Mouse (Mus musculus): ENCODE measurements around the gene Plppr2. TPM values are rescaled to one million over a fixed set of nuclear protein-coding genes. Genes with fewer than 3 reads are reported as not detected.

Plppr2 gene
- total and polyA plus RNA-seq, 3 experiments: 2.5 to 7.5 (median 2.6) TPM

DNA sequence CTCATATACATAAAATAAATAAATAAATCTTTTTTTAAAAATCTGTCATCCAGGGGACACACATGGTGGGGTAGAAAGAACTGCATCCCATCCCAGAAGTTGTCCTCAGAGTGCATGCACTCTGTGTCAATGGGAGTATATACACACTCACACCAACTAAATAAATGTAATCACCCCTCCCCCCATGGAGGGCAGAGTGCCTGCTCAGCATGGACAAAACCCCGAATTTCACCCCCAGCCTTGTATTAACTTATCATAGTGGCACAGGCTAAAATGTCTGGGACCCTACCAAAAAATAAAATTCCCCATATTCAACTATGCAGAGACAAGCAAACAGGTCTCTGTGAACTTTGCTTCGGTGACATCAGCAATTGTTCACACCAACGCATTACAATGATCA, 17.8 kb downstream of the Plppr2 start:
- no peak for TF ChIP-seq POLR2A (IDR thresholded peaks at IDR 0.05; ENCODE audit: insufficient read depth, low read depth, low read length)
- no peak for TF ChIP-seq CTCF (IDR thresholded peaks at IDR 0.05)
- no peak for TF ChIP-seq EP300 (IDR thresholded peaks at IDR 0.05; ENCODE audit: insufficient read depth, low read depth, low read length)
- intact Hi-C loops (cut with DNase I): loop anchor here (2.0 kb wide), 2 partner anchors 30 to 48 kb away; partner anchors contain the start of genes Ccdc151 and Prkcsh

DNA sequence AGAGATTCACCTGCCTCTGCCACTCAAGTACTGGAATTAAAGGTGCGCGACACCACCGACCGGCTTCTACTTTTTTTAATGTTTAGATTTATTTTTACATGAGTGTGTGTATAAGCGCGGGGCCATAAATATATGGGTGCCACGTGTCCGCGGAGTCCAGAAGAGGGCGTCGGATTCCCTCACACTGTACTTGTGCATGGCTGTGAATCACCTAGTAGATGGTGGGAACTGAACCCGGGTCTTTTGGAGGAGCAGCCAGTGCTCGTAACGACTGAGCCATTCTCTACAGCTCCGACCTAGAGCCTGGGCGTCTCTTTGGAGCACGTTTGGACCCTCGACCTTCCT, 18.4 kb downstream of the Plppr2 start:
- 2% methylated on average over 18 of the region's 18 CpGs for WGBS
- no peaks in the 10 kb centered on the region for H3K27me3 ChIP-seq (ENCODE audit: control insufficient read depth, insufficient read depth, low read length)
- no peaks in the 10 kb centered on the region for H3K4me1 ChIP-seq (ENCODE audit: control insufficient read depth, insufficient read depth, low read length)
- H3K9ac ChIP-seq (ENCODE audit: low read depth, low read length): peak overlapping the region; percentile 35; the same call in 1 of the 2 replicates
- no peak for DNase-seq
- no peaks in the 10 kb centered on the region for H3K79me2 ChIP-seq (replicated peaks; ENCODE audit: control insufficient read depth, insufficient read depth, low read length)
- H3K36me3 ChIP-seq (ENCODE audit: control insufficient read depth, insufficient read depth, low read length): no peaks in the 10 kb centered on the region
- intact Hi-C loops (cut with DNase I): loop anchor here (2.0 kb wide), 2 partner anchors 30 to 48 kb away; partner anchors contain the start of genes Ccdc151 and Prkcsh
- peak overlapping the region; percentile 87 for H3K4me3 ChIP-seq
- H3K27ac ChIP-seq: peak overlapping the region; percentile 98
- peak; percentile 55 for TF ChIP-seq CTCF (IDR thresholded peaks at IDR 0.05)
- TF ChIP-seq EP300 (IDR thresholded peaks at IDR 0.05; ENCODE audit: insufficient read depth, low read depth, low read length): 0 out of 2 replicates have a peak, but pooled peaks have one; percentile 46
- no peak for TF ChIP-seq POLR2A (IDR thresholded peaks at IDR 0.05; ENCODE audit: insufficient read depth, low read depth, low read length)

More for the DNA sequence above, 17.8 kb downstream of the Plppr2 start:
- Histone ChIP-seq H3K9ac (ENCODE audit: low read depth, low read length) (no peak overlapping the region), H3K27me3 (ENCODE audit: control insufficient read depth, insufficient read depth, low read length) (no peaks in the 10 kb centered on the region), H3K27ac (no peak overlapping the region), H3K4me1 (ENCODE audit: control insufficient read depth, insufficient read depth, low read length) (no peaks in the 10 kb centered on the region), H3K79me2 (replicated peaks; ENCODE audit: control insufficient read depth, insufficient read depth, low read length) (no peaks in the 10 kb centered on the region), H3K4me3 (no peak overlapping the region), H3K36me3 (ENCODE audit: control insufficient read depth, insufficient read depth, low read length) (no peaks in the 10 kb centered on the region)
- no peak for DNase-seq
- WGBS: 70% methylated on average over 3 of the region's 3 CpGs

DNA sequence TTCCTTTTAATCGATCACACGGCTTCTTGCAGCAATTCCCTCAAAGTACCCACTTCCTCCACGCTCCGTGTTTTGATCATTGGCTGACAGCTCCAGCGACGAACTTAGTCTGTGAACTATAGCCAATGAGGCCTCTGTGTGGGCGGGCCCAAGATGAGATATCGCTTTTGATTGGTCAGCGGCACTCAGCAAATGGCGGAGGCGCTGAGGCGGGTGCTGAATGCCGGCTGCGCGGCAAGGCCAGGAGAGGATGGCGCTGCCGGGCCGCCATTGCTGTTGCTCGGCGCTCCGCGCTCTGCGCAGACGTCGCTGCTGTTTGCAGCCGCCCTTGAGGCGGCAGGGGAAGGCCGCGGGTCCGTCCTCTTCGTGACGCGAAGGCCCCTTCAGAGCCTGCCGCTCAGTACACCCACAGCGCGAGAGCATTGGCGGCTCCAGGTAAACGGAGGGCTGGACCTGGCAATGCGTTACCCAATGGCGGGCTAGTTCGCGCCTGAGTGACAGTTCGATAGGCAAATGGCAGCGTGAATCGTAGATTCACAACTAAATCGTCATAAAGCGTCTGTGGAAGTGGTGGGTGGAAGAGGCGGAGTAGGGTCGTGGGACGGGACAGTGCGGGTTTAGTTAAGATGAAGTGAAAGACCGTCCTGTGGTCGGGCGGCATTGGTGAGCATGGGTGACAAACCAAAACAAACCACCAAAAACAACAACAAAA, 18.9 kb downstream of the Plppr2 start, which contains the start of gene Swsap1:
Gene Swsap1 (plus strand): TSS at position 186 of the 712 bp plus-strand sequence.
- WGBS: under 1% methylated on average over 54 of the region's 54 CpGs
- peak within 1 kb of the TSS; percentile 98 for H3K27ac ChIP-seq
- H3K36me3 ChIP-seq (ENCODE audit: control insufficient read depth, insufficient read depth, low read length): no peaks in the 10 kb centered on the region
- no peaks in the 10 kb centered on the region for H3K4me1 ChIP-seq (ENCODE audit: control insufficient read depth, insufficient read depth, low read length)
- peak within 1 kb of the TSS; percentile 82 for H3K9ac ChIP-seq (ENCODE audit: low read depth, low read length)
- peak; percentile 99 for DNase-seq
- no peaks in the 10 kb centered on the region for H3K27me3 ChIP-seq (ENCODE audit: control insufficient read depth, insufficient read depth, low read length)
- intact Hi-C loops (cut with DNase I): loop anchor here (2.0 kb wide), 2 partner anchors 31 to 47 kb away; partner anchors contain the start of genes Ccdc151 and Prkcsh
- H3K4me3 ChIP-seq: peak within 1 kb of the TSS; percentile 87
- TF ChIP-seq POLR2A (IDR thresholded peaks at IDR 0.05; ENCODE audit: insufficient read depth, low read depth, low read length) (peak; percentile 71), CTCF (IDR thresholded peaks at IDR 0.05) (no peak), EP300 (IDR thresholded peaks at IDR 0.05; ENCODE audit: insufficient read depth, low read depth, low read length) (peak; percentile 69)
- H3K79me2 ChIP-seq (replicated peaks; ENCODE audit: control insufficient read depth, insufficient read depth, low read length): no peaks in the 10 kb centered on the region

DNA sequence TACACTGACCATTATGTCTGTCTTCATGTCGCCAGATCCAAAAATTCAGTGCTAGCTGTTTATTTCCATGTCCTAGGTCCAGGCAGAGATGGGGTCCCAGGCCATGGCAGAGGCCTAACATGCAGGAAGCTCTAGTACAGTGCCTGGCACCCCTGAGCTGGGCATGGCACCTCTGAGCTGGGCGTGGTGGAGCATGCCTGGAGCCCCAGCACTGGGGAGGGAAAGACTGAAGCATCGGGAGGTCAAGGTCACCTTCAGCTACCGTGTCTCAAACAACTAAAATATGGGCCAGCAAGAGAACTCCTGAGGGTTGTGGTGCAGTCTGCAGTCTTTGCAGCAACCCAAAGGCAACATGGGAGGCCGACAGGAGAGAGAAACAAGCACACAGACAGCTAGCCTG, 21.5 kb downstream of the Plppr2 start:
- Histone ChIP-seq H3K79me2 (replicated peaks; ENCODE audit: control insufficient read depth, insufficient read depth, low read length) (no peaks in the 10 kb centered on the region), H3K36me3 (ENCODE audit: control insufficient read depth, insufficient read depth, low read length) (no peaks in the 10 kb centered on the region), H3K27ac (no peak overlapping the region), H3K4me1 (ENCODE audit: control insufficient read depth, insufficient read depth, low read length) (no peaks in the 10 kb centered on the region; the same call in 1 of the 2 replicates), H3K9ac (ENCODE audit: low read depth, low read length) (no peak overlapping the region), H3K27me3 (ENCODE audit: control insufficient read depth, insufficient read depth, low read length) (no peaks in the 10 kb centered on the region), H3K4me3 (no peak overlapping the region)
- intact Hi-C loops (cut with DNase I): no loop called here
- no peak for DNase-seq
- 71% methylated on average over 5 of the region's 5 CpGs for WGBS
- TF ChIP-seq POLR2A (IDR thresholded peaks at IDR 0.05; ENCODE audit: insufficient read depth, low read depth, low read length) (no peak), EP300 (IDR thresholded peaks at IDR 0.05; ENCODE audit: insufficient read depth, low read depth, low read length) (no peak), CTCF (IDR thresholded peaks at IDR 0.05) (no peak)

DNA sequence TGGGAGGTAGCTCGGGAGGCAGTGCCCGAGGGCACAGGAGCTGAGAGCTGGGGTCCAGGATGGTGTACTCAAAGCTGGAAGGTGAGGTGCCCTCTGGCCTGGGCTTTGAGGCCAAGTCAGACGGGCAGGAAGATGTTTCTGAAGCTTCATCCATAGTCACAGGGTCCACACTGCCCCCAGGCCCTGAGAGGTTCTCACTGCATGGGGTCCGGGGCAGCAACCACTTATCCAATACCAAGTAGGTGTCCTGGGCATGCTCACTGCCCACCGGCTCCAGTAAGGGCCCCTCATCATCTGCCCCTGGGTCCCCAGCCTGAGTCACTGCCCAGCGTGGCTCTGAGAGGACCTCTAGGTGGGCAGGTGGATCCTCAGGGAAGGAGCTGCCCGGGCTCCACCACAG, 22.4 kb downstream of the Plppr2 start:
- Histone ChIP-seq H3K9ac (ENCODE audit: low read depth, low read length) (no peak overlapping the region), H3K36me3 (ENCODE audit: control insufficient read depth, insufficient read depth, low read length) (no peaks in the 10 kb centered on the region), H3K27me3 (ENCODE audit: control insufficient read depth, insufficient read depth, low read length) (no peaks in the 10 kb centered on the region), H3K79me2 (replicated peaks; ENCODE audit: control insufficient read depth, insufficient read depth, low read length) (no peaks in the 10 kb centered on the region), H3K4me3 (no peak overlapping the region), H3K27ac (no peak overlapping the region), H3K4me1 (ENCODE audit: control insufficient read depth, insufficient read depth, low read length) (no peaks in the 10 kb centered on the region; the same call in 1 of the 2 replicates)
- TF ChIP-seq EP300 (IDR thresholded peaks at IDR 0.05; ENCODE audit: insufficient read depth, low read depth, low read length): no peak
- TF ChIP-seq POLR2A (IDR thresholded peaks at IDR 0.05; ENCODE audit: insufficient read depth, low read depth, low read length): no peak
- TF ChIP-seq CTCF (IDR thresholded peaks at IDR 0.05): no peak
- 92% methylated on average over 7 of the region's 7 CpGs for WGBS
- DNase-seq: no peak
- intact Hi-C loops (cut with DNase I): no loop called here

DNA sequence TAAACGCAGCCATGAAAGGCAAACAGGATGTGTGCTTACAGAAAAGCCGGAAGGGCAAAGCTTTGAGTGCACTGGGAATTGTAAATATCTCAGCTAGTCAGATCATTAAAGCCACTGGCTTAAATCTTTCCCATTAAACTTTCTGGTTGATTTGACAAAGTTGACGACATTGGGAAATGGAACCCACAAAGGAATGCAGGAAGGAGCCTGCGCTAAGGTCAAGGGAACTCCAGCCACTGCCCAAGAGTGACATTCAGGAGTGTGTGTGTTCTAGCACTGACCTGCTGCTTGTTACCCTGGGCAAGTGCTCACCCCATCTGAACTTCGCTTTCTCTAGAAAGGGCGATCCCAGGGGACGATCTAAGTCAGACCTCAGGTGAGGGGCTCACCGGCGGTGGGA, 23.3 kb downstream of the Plppr2 start:
- intact Hi-C loops (cut with DNase I): no loop called here
- no peaks in the 10 kb centered on the region for H3K79me2 ChIP-seq (replicated peaks; ENCODE audit: control insufficient read depth, insufficient read depth, low read length)
- H3K27me3 ChIP-seq (ENCODE audit: control insufficient read depth, insufficient read depth, low read length): no peaks in the 10 kb centered on the region
- no peak for TF ChIP-seq EP300 (IDR thresholded peaks at IDR 0.05; ENCODE audit: insufficient read depth, low read depth, low read length)
- TF ChIP-seq POLR2A (IDR thresholded peaks at IDR 0.05; ENCODE audit: insufficient read depth, low read depth, low read length): no peak
- no peak for TF ChIP-seq CTCF (IDR thresholded peaks at IDR 0.05)
- H3K27ac ChIP-seq: peak overlapping the region; percentile 16
- H3K4me3 ChIP-seq: no peak overlapping the region
- no peaks in the 10 kb centered on the region for H3K36me3 ChIP-seq (ENCODE audit: control insufficient read depth, insufficient read depth, low read length)
- H3K9ac ChIP-seq (ENCODE audit: low read depth, low read length): no peak overlapping the region
- H3K4me1 ChIP-seq (ENCODE audit: control insufficient read depth, insufficient read depth, low read length): no peaks in the 10 kb centered on the region; the same call in 1 of the 2 replicates
- WGBS: 60% methylated on average over 9 of the region's 9 CpGs
- DNase-seq: no peak
